Mouse (Mus musculus): Measurements from ENCODE around the gene Gm3127.
A peak's percentile ranks its signal among the peaks of the same experiment; 100 is the strongest.
"Not testable (repeated sequence)": the region's sequence is repeated elsewhere in the genome, so short reads cannot be mapped to it uniquely, and the experiment has no call there.

Gm3127 gene

GRCm38 (mm10) chr14:4164730-4165129 lies at the start of gene Gm3127:
Gene Gm3127 (plus strand): TSS chr14:4165030.
- not testable (repeated sequence) for DNase-seq

- DNase-seq, result not testable (repeated sequence)
Observed at GRCm38 (mm10) chr14:4141646-4142045, 23.2 kb upstream of the Gm3127 start.

- not testable (repeated sequence) for DNase-seq
Observed at GRCm38 (mm10) chr14:4182030-4182429, 17.2 kb downstream of the Gm3127 start.

DNA sequence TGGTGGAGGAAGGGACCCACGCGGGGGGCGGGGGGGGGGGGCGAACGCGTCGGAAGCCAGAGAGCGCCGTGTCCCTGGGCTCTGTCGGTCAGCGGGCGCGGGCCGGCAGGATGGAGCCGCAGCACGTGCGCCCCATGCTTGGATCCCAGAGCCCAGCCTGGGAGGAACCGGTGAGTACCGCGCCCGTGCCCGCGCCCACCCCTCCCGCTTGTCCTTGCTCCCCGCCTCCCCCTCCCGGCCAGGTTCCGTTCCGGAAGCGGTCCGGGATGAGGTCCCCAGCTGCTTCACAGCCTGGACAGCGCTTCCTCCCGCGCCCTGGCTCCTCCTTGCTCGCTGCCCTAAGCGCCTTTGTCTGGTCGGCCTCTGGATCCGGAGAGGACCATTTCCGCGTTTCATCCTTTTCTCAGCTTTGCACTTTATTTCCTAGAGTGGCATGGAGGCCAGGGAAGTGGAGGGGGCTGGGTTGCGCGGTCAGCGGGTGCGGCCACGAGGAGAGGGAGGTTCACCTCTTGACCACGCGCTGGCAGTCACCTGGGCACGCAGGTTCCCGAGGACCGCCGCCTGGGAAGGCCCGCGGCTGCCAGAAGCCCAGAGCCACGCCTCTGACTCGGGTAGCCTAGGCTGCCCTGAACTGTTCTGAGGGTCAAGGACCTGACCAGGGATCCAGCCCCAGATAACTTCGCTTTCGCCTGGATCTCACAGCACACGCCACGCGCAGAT lies 17.8 kb downstream of the Gm3127 start, which contains the start of gene Gm2974:
TSS of gene Gm2974 (plus strand) at position 86 of the 720 bp plus-strand sequence.
- peak; percentile 4 for DNase-seq

DNA sequence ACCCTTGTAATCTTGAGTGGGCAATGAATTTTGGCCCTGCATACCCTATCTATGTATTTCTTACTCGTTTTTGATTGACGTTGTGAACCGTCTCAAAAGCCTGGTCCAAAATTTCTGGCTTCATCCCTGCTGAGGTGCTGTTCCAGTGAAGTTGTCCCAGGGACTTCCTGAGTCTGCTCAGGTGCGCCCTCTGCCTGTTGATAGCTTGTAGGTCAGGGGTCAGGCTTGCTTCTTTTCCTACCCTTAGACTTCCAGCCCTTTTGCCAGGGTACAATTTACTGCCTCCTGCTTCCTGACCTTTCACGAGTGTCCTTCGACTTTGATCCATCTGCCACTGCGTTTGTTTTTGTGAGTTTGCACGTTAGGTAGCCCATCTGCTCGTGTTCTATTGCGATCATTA lies 18.5 kb downstream of the Gm3127 start:
- not testable (repeated sequence) for DNase-seq

All from layer of hippocampus, adult 9-11 months (tissue).